Mouse (Mus musculus): ENCODE measurements around the gene Frmpd4. TPM values are rescaled to one million over a fixed set of nuclear protein-coding genes. Genes with fewer than 3 reads are reported as not detected.

The Frmpd4 gene
- total and polyA plus RNA-seq, 3 experiments = not detected

DNA sequence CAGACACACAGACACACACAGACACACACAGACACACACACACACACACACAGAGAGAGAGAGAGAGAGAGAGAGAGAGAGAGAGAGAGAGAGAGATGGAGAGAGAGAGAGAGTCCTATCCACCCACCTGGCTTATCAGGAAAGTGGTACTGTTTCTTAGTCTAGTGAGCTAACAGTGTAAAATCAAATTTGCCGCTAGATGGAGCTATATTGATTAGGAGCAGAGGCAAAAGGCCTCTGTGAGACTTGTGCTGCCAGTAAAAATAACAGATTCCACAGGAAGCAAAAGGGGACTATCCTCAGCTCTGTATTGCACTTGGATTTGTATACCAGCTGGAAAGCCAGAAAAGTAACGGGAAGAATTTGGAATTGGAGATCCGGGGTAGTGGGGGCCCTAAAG, 161.6 kb downstream of the Frmpd4 start:
- in situ Hi-C loops (cut with MboI; ENCODE audit: low pct_ligation_motif_present, low pct_unique_long_range_greater_than_20kb, low sequenced_read_pairs) = no loop called here
- dilution Hi-C loops (cut with MboI; ENCODE audit: extremely low pct_ligation_motif_present, extremely low pct_unique_long_range_greater_than_20kb, low sequenced_read_pairs) = no loop called here
- no peaks in the 10 kb centered on the region for H3K4me1 ChIP-seq (ENCODE audit: control insufficient read depth in 1 of 2, insufficient read depth in 2 of 2)
- H3K4me2 ChIP-seq (ENCODE audit: insufficient read depth, low read depth, poor library complexity, severe bottlenecking) = no peak overlapping the region
- H3K27me3 ChIP-seq (replicated peaks) = no peaks in the 10 kb centered on the region
- no peak overlapping the region for H3K9ac ChIP-seq (ENCODE audit: insufficient read depth, low read depth)
- no peaks in the 10 kb centered on the region for H3K9me3 ChIP-seq (replicated peaks; ENCODE audit: low read length)
- H3K27ac ChIP-seq (ENCODE audit: insufficient read depth, low read depth) = no peak overlapping the region
- no peak for TF ChIP-seq BHLHE40 (IDR thresholded peaks at IDR 0.05; ENCODE audit: low read depth, low read length)
- no peak for TF ChIP-seq SIN3A (IDR thresholded peaks at IDR 0.05; ENCODE audit: low read length)
- peak in 1 of 2 experiments; percentile 57; a peak in 2 of 4 replicates for TF ChIP-seq CTCF (conservative IDR thresholded peaks at IDR 0.05 in 1 of 2, IDR thresholded peaks at IDR 0.05 in 1 of 2; ENCODE audit: low read depth in 2 of 2, low read length in 2 of 2)
- TF ChIP-seq RAD21 (IDR thresholded peaks at IDR 0.05; ENCODE audit: low read depth, low read length) = peak; percentile 45
- TF ChIP-seq SMC3 (IDR thresholded peaks at IDR 0.05; ENCODE audit: low read depth, low read length) = peak; percentile 51
- no peaks in the 10 kb centered on the region for H3K79me2 ChIP-seq (replicated peaks; ENCODE audit: control insufficient read depth, extremely low read depth, insufficient read depth, poor library complexity, severe bottlenecking)
- peak; percentile 60 for DNase-seq (ENCODE audit: extremely low read depth)
- H3K4me3 ChIP-seq (replicated peaks in 1 of 3; ENCODE audit: low read depth in 2 of 3, low read length in 2 of 3, poor library complexity in 1 of 3) = no peak overlapping the region
- no peaks in the 10 kb centered on the region for H3K36me3 ChIP-seq (replicated peaks in 1 of 2; ENCODE audit: control insufficient read depth in 1 of 2, insufficient read depth in 1 of 2, low read length in 1 of 2)

DNA sequence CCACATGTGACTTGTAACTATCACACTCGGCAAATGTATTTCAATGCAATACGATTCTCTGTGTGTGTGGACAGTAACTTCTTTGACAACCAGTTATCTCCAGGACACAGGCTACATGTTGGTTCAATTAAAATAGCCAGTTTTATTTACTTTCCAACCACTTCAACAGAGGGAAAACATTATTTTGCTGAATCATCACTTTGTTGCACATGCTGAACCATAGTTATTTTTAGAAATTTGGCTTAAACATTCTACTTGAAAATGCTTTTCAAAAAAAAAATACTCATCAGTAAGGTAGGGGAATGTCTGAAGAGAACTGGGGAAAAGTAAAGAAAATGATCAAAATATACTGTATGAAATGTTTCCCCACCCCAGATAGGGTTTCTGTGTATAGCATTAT, 173.5 kb downstream of the Frmpd4 start:
- in situ Hi-C loops (cut with MboI; ENCODE audit: low pct_ligation_motif_present, low pct_unique_long_range_greater_than_20kb, low sequenced_read_pairs) (no loop called here), dilution Hi-C loops (cut with MboI; ENCODE audit: extremely low pct_ligation_motif_present, extremely low pct_unique_long_range_greater_than_20kb, low sequenced_read_pairs) (no loop called here)
- no peak overlapping the region for H3K4me2 ChIP-seq (ENCODE audit: insufficient read depth, low read depth, poor library complexity, severe bottlenecking)
- TF ChIP-seq MAFK (IDR thresholded peaks at IDR 0.05; ENCODE audit: insufficient replicate concordance, low read length) (peak; percentile 80), MXI1 (IDR thresholded peaks at IDR 0.05; ENCODE audit: low read depth, low read length) (no peak), USF2 (conservative IDR thresholded peaks at IDR 0.05; ENCODE audit: low read depth, low read length) (no peak)
- H3K27me3 ChIP-seq (replicated peaks) = no peaks in the 10 kb centered on the region
- H3K9me3 ChIP-seq (replicated peaks; ENCODE audit: low read length) = no peaks in the 10 kb centered on the region
- DNase-seq (ENCODE audit: extremely low read depth) = no peak
- no peak overlapping the region for H3K27ac ChIP-seq (ENCODE audit: insufficient read depth, low read depth)
- no peak overlapping the region for H3K4me3 ChIP-seq (replicated peaks in 1 of 3; ENCODE audit: low read depth in 2 of 3, low read length in 2 of 3, poor library complexity in 1 of 3)
- no peaks in the 10 kb centered on the region for H3K79me2 ChIP-seq (replicated peaks; ENCODE audit: control insufficient read depth, extremely low read depth, insufficient read depth, poor library complexity, severe bottlenecking)
- H3K36me3 ChIP-seq (replicated peaks in 1 of 2; ENCODE audit: control insufficient read depth in 1 of 2, insufficient read depth in 1 of 2, low read length in 1 of 2) = no peaks in the 10 kb centered on the region
- H3K4me1 ChIP-seq (ENCODE audit: control insufficient read depth in 1 of 2, insufficient read depth in 2 of 2) = no peaks in the 10 kb centered on the region
- no peak overlapping the region for H3K9ac ChIP-seq (ENCODE audit: insufficient read depth, low read depth)

DNA sequence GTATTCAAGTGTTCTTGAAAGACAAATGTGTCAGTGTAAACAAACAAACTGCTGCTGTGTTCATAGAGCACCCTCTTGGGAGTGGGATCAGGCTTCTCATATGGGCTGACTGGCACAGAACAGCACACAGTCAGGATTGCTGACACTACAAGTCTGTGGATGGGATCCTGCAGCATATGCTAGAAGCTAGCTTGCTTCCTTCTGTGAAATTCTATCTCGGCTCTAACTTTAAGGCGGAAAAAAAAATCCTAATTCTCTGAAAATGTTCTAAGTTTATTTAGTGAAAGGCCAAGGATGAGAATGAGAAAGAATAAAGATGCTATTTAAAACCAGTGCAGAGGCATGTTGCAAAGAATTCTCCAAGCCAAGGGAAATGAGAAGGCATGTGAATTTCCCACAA, 226.6 kb downstream of the Frmpd4 start:
- in situ Hi-C loops (cut with MboI; ENCODE audit: low pct_ligation_motif_present, low pct_unique_long_range_greater_than_20kb, low sequenced_read_pairs) = no loop called here
- dilution Hi-C loops (cut with MboI; ENCODE audit: extremely low pct_ligation_motif_present, extremely low pct_unique_long_range_greater_than_20kb, low sequenced_read_pairs) = no loop called here
- Histone ChIP-seq H3K36me3 (replicated peaks in 1 of 2; ENCODE audit: control insufficient read depth in 1 of 2, insufficient read depth in 1 of 2, low read length in 1 of 2) (no peaks in the 10 kb centered on the region), H3K4me1 (ENCODE audit: control insufficient read depth in 1 of 2, insufficient read depth in 2 of 2) (no peaks in the 10 kb centered on the region), H3K27me3 (replicated peaks) (no peaks in the 10 kb centered on the region), H3K27ac (ENCODE audit: insufficient read depth, low read depth) (no peak overlapping the region), H3K9me3 (replicated peaks; ENCODE audit: low read length) (no peaks in the 10 kb centered on the region), H3K79me2 (replicated peaks; ENCODE audit: control insufficient read depth, extremely low read depth, insufficient read depth, poor library complexity, severe bottlenecking) (no peaks in the 10 kb centered on the region), H3K4me3 (replicated peaks in 1 of 3; ENCODE audit: low read depth in 2 of 3, low read length in 2 of 3, poor library complexity in 1 of 3) (no peak overlapping the region), H3K9ac (ENCODE audit: insufficient read depth, low read depth) (no peak overlapping the region), H3K4me2 (ENCODE audit: insufficient read depth, low read depth, poor library complexity, severe bottlenecking) (no peak overlapping the region)
- TF ChIP-seq MAX (IDR thresholded peaks at IDR 0.05; ENCODE audit: low read length) (no peak), E2F4 (IDR thresholded peaks at IDR 0.05; ENCODE audit: insufficient replicate concordance, low read depth, low read length) (no peak), POLR2AphosphoS2 (IDR thresholded peaks at IDR 0.05; ENCODE audit: low read depth, low read length) (no peak), ZMIZ1 (IDR thresholded peaks at IDR 0.05; ENCODE audit: low read depth, low read length) (no peak), MAZ (IDR thresholded peaks at IDR 0.05; ENCODE audit: low read depth, low read length) (no peak), POLR2A (IDR thresholded peaks at IDR 0.05; ENCODE audit: low read depth, low read length) (no peak), HCFC1 (IDR thresholded peaks at IDR 0.05; ENCODE audit: low read depth, low read length) (no peak), RCOR1 (conservative IDR thresholded peaks at IDR 0.05; ENCODE audit: low read depth, low read length) (no peak), TBP (conservative IDR thresholded peaks at IDR 0.05; ENCODE audit: low read depth, low read length) (no peak), KAT2A (IDR thresholded peaks at IDR 0.05; ENCODE audit: insufficient replicate concordance, low read length) (no peak), MAFK (IDR thresholded peaks at IDR 0.05; ENCODE audit: insufficient replicate concordance, low read length) (no peak), USF1 (IDR thresholded peaks at IDR 0.05; ENCODE audit: low read depth, low read length) (no peak), CHD2 (IDR thresholded peaks at IDR 0.05; ENCODE audit: low read length) (no peak), EP300 (IDR thresholded peaks at IDR 0.05; ENCODE audit: low read length) (no peak), GABPA (IDR thresholded peaks at IDR 0.05; ENCODE audit: insufficient replicate concordance, low read depth, low read length) (no peak), ZKSCAN1 (IDR thresholded peaks at IDR 0.05; ENCODE audit: borderline replicate concordance, low read depth, low read length) (no peak)
- no peak for DNase-seq (ENCODE audit: extremely low read depth)
